Mouse (Mus musculus) hindbrain, embryonic 14.5 days (tissue): ENCODE data around the gene Tmem243. TPM values are rescaled to one million over a fixed set of nuclear protein-coding genes. Genes with fewer than 3 reads are reported as not detected.

ENCODE experiments used
- polyA plus RNA-seq: library from polyadenylated mRNA; unstranded; fragments of >200 nt; fragmentation: Nextera tagmentation; extraction: Ambion mirVana; gene quantifications from 2 replicates; pipeline ENCODE4 v1.2.1, GENCODE M21; 2014

Gene Tmem243
- polyA plus RNA-seq, 1 experiment from 2014 or later = 14.1 TPM

Other genes with a start within 250 kb of the Tmem243 start
- gene Abcb4, start 207.0 kb upstream of the Tmem243 start, polyA plus RNA-seq = 0.78 and 1.2 TPM in 2 replicates
- 24.3 and 25.8 TPM in 2 replicates for gene Crot, start 103.3 kb upstream of the Tmem243 start, polyA plus RNA-seq
- 65.3 and 66.4 TPM in 2 replicates for gene Dmtf1, start 61.1 kb downstream of the Tmem243 start, polyA plus RNA-seq
- 37.2 and 39.9 TPM in 2 replicates for gene 9330182L06Rik, start 165.4 kb downstream of the Tmem243 start, polyA plus RNA-seq